Mouse (Mus musculus) hindbrain, embryonic 14.5 days (tissue): Measurements from ENCODE around the gene Nckap5. TPM values are rescaled to one million over a fixed set of nuclear protein-coding genes. Genes with fewer than 3 reads are reported as not detected.

Experiments used
- ATAC-seq: fragments of 200-750 bp; cut with Nextera tagmentation; 2 replicates; pipeline ENCODE4 v1.8.0; 2017; ENCODE audit warnings: moderate number of reproducible peaks, mild to moderate bottlenecking, moderate TSS enrichment, moderate library complexity; ENCODE audit not compliant: low FRiP score
- DNase-seq: peaks from one replicate; pipeline ENCODE4 v3.0.0-alpha.2; 2015; ENCODE audit warnings: low spot score
- H3K27ac ChIP-seq: fragments of 300-500 bp; sonication (generic); 2 replicates; pipeline ENCODE4 v1.5.1; 2014; ENCODE audit warnings: mild to moderate bottlenecking, moderate library complexity
- H3K27me3 ChIP-seq: fragments of 300-500 bp; sonication (generic); 2 replicates; pipeline ENCODE4 v1.6.1; 2014; ENCODE audit warnings: mild to moderate bottlenecking, low read length, mixed read lengths; ENCODE audit not compliant: control insufficient read depth, insufficient read depth
- H3K36me3 ChIP-seq: fragments of 300-500 bp; sonication (generic); replicated peaks from 2 replicates; pipeline ENCODE4 v1.6.1; 2014; ENCODE audit not compliant: control insufficient read depth, insufficient read depth
- H3K4me1 ChIP-seq: fragments of 300-500 bp; sonication (generic); replicated peaks from 2 replicates; pipeline ENCODE4 v1.6.1; 2014; ENCODE audit warnings: antibody characterized with exemption, low read length, mixed read lengths; ENCODE audit not compliant: control insufficient read depth, insufficient read depth
- H3K4me2 ChIP-seq: fragments of 300-500 bp; sonication (generic); replicated peaks from 2 replicates; pipeline ENCODE4 v1.6.1; 2014; ENCODE audit warnings: mild to moderate bottlenecking, moderate library complexity
- H3K4me3 ChIP-seq: fragments of 300-500 bp; sonication (generic); replicated peaks from 2 replicates; pipeline ENCODE4 v1.5.1; 2014; ENCODE audit warnings: mild to moderate bottlenecking, low read length
- H3K9ac ChIP-seq: fragments of 300-500 bp; sonication (generic); 2 replicates; pipeline ENCODE4 v1.6.1; 2014
- H3K9me3 ChIP-seq: fragments of 300-500 bp; sonication (generic); 2 replicates; pipeline ENCODE4 v1.6.1; 2016; ENCODE audit warnings: low read length; ENCODE audit not compliant: control insufficient read depth
- WGBS: fragments of 180-500 bp; shearing (Covaris S2); extraction: QIAGEN DNeasy Blood & Tissue Kit; methylation state at CpG from one replicate; pipeline ENCODE4 v1.1.7; 2014; 5-methylcytosine and 5-hydroxymethylcytosine counted together
- polyA plus RNA-seq: library from polyadenylated mRNA; unstranded; fragments of >200 nt; fragmentation: Nextera tagmentation; extraction: Ambion mirVana; gene quantifications from 2 replicates; pipeline ENCODE4 v1.2.1, GENCODE M21; 2014

Gene Nckap5
- polyA plus RNA-seq, 1 experiment from 2014 or later: 14.1 TPM

- DNase-seq (no peak), ATAC-seq (no peak)
- 0 out of 2 replicates have a peak, but pooled peaks cover 5% of the 10 kb centered on the region for H3K4me1 ChIP-seq
- no peak overlapping the region for H3K9ac ChIP-seq
- no peak overlapping the region for H3K4me2 ChIP-seq
- H3K4me3 ChIP-seq: no peak overlapping the region
- no peaks in the 10 kb centered on the region for H3K9me3 ChIP-seq
- no peak overlapping the region for H3K27ac ChIP-seq
- WGBS: 97% methylated on average over 2 of the region's 2 CpGs
- no peaks in the 10 kb centered on the region for H3K36me3 ChIP-seq
- no peaks in the 10 kb centered on the region for H3K27me3 ChIP-seq
Observed at GRCm38 (mm10) chr1:126673238-126673637, 157.4 kb downstream of the Nckap5 start.

- no peak for ATAC-seq
- WGBS: 99% methylated on average over 3 of the region's 3 CpGs
Observed at GRCm38 (mm10) chr1:126670507-126670906, 160.1 kb downstream of the Nckap5 start.

GRCm38 (mm10) chr1:126660098-126660999 is 170.2 kb downstream of the Nckap5 start:
- Histone ChIP-seq H3K27me3 (no peaks in the 10 kb centered on the region), H3K4me3 (no peak overlapping the region), H3K4me2 (no peak overlapping the region), H3K27ac (no peak overlapping the region), H3K9ac (no peak overlapping the region), H3K4me1 (no peaks in the 10 kb centered on the region; the same call in 1 of the 2 replicates), H3K36me3 (no peaks in the 10 kb centered on the region), H3K9me3 (no peaks in the 10 kb centered on the region)
- ATAC-seq (peak; percentile 82; the same call in 1 of the 2 replicates), DNase-seq (no peak)
- WGBS: 43% methylated on average over 7 of the region's 7 CpGs

More at GRCm38 (mm10) chr1:126670507-126670906, 160.1 kb downstream of the Nckap5 start:
- Histone ChIP-seq H3K27me3 (no peaks in the 10 kb centered on the region), H3K27ac (no peak overlapping the region), H3K4me3 (no peak overlapping the region), H3K4me2 (no peak overlapping the region), H3K9ac (no peak overlapping the region), H3K4me1 (0 out of 2 replicates have a peak, but pooled peaks cover 3% of the 10 kb centered on the region), H3K36me3 (no peaks in the 10 kb centered on the region), H3K9me3 (no peaks in the 10 kb centered on the region)
- DNase-seq: no peak

GRCm38 (mm10) chr1:126658731-126659130 is 171.9 kb downstream of the Nckap5 start:
- Histone ChIP-seq H3K4me2 (no peak overlapping the region), H3K27ac (no peak overlapping the region), H3K9ac (no peak overlapping the region), H3K4me3 (no peak overlapping the region), H3K4me1 (no peaks in the 10 kb centered on the region; the same call in 1 of the 2 replicates), H3K36me3 (no peaks in the 10 kb centered on the region), H3K27me3 (no peaks in the 10 kb centered on the region), H3K9me3 (no peaks in the 10 kb centered on the region)
- no peak for ATAC-seq
- WGBS: 91% methylated on average over 11 of the region's 11 CpGs
- DNase-seq: no peak

DNA sequence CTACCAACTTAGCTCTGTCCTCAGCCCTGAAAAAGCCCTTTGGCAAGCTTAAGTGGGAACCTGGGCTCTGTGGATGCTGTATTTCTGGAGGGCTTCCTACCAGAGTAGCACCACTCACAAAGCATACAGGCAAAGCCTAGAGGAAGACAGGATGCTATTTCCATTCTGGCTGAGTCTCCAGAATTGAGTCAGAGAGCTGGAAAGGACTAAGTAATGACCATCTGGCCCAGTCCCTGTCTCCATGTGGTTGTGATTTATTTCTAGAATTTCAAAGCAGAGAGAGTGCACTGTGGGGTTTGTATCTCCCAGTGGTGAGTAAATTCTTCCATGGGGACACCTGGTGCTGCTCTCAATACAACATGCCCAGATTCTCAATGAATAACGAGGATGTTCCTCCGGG is 174.4 kb downstream of the Nckap5 start:
- Histone ChIP-seq H3K9me3 (no peaks in the 10 kb centered on the region), H3K4me2 (no peak overlapping the region), H3K9ac (no peak overlapping the region), H3K36me3 (no peaks in the 10 kb centered on the region), H3K27ac (no peak overlapping the region), H3K4me1 (no peaks in the 10 kb centered on the region; the same call in 1 of the 2 replicates), H3K4me3 (no peak overlapping the region), H3K27me3 (no peaks in the 10 kb centered on the region)
- no peak for DNase-seq
- no peak for ATAC-seq
- WGBS: 46% methylated on average over 2 of the region's 2 CpGs

- DNase-seq (no peak), ATAC-seq (no peak)
- Histone ChIP-seq H3K27ac (no peak overlapping the region), H3K9me3 (no peaks in the 10 kb centered on the region), H3K4me1 (no peaks in the 10 kb centered on the region), H3K4me3 (no peak overlapping the region), H3K9ac (no peak overlapping the region), H3K27me3 (no peaks in the 10 kb centered on the region), H3K4me2 (no peak overlapping the region), H3K36me3 (no peaks in the 10 kb centered on the region)
- WGBS: 73% methylated on average over 2 of the region's 2 CpGs
Observed at GRCm38 (mm10) chr1:126652085-126652484, 178.5 kb downstream of the Nckap5 start.

- Histone ChIP-seq H3K4me2 (no peak overlapping the region), H3K4me3 (no peak overlapping the region), H3K4me1 (no peaks in the 10 kb centered on the region), H3K27ac (no peak overlapping the region), H3K9ac (no peak overlapping the region), H3K27me3 (no peaks in the 10 kb centered on the region), H3K9me3 (no peaks in the 10 kb centered on the region), H3K36me3 (no peaks in the 10 kb centered on the region)
- 78% methylated on average over 5 of the region's 5 CpGs for WGBS
- DNase-seq (no peak), ATAC-seq (no peak)
Observed at GRCm38 (mm10) chr1:126650806-126651205, 179.8 kb downstream of the Nckap5 start.

DNA sequence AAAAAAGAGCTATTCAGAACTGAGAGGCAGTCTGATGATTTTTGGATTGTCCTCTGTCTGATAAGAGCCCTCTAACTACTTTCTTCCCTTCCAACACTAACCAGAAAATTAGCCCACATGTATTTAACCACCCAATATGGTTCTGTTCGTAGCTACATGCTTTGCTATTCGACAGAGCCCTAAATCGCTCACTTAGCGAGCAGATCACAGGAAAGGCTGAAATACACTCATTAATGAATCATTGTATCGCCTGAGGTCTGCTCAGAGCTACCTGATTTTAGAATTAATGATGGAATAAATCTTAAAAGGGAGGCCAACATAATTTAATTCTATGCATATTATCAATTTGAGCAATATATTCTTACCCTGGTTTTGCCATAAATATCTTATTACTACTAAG is 187.8 kb downstream of the Nckap5 start:
- H3K27ac ChIP-seq: no peak overlapping the region
- 70% methylated on average over 5 of the region's 5 CpGs for WGBS
- H3K4me1 ChIP-seq: no peaks in the 10 kb centered on the region
- no peak overlapping the region for H3K4me2 ChIP-seq
- no peaks in the 10 kb centered on the region for H3K27me3 ChIP-seq
- no peaks in the 10 kb centered on the region for H3K9me3 ChIP-seq
- no peak for ATAC-seq
- H3K4me3 ChIP-seq: no peak overlapping the region
- H3K36me3 ChIP-seq: no peaks in the 10 kb centered on the region
- DNase-seq: no peak
- H3K9ac ChIP-seq: no peak overlapping the region

GRCm38 (mm10) chr1:126639463-126639862 is 191.1 kb downstream of the Nckap5 start:
- no peak for DNase-seq
- no peaks in the 10 kb centered on the region for H3K4me1 ChIP-seq
- no peak overlapping the region for H3K4me2 ChIP-seq
- no peaks in the 10 kb centered on the region for H3K9me3 ChIP-seq
- no peaks in the 10 kb centered on the region for H3K36me3 ChIP-seq
- H3K9ac ChIP-seq: no peak overlapping the region
- H3K27ac ChIP-seq: no peak overlapping the region
- H3K27me3 ChIP-seq: no peaks in the 10 kb centered on the region
- WGBS: 88% methylated on average over 2 of the region's 2 CpGs
- no peak overlapping the region for H3K4me3 ChIP-seq
- ATAC-seq: no peak
